Mouse (Mus musculus) spleen, adult 2 months (tissue): ENCODE data around the gene Wdr34.

ENCODE experiments used
- CTCF ChIP-seq: fragments of 200-500 bp; IDR thresholded peaks from 2 replicates; pipeline ENCODE4 v1.5.1; 2011; ENCODE audit warnings: mild to moderate bottlenecking, inconsistent platforms; ENCODE audit not compliant: insufficient read depth, insufficient read length, insufficient replicate concordance; ENCODE audit errors: extremely low read depth
- POLR2A ChIP-seq: fragments of 200-500 bp; IDR thresholded peaks from 2 replicates; pipeline ENCODE4 v1.6.1; 2011; ENCODE audit warnings: low read depth, low read length, inconsistent platforms

- TF ChIP-seq CTCF = no peak
- TF ChIP-seq POLR2A = no peak
These were observed 23.2 kb downstream of the Wdr34 start for GRCm38 (mm10) chr2:30025454-30025853.
